Mouse (Mus musculus): ENCODE data around the gene Zranb3. TPM values are rescaled to one million over a fixed set of nuclear protein-coding genes. Genes with fewer than 3 reads are reported as not detected.

Zranb3 gene
- polyA plus RNA-seq, 1 experiment from 2014 or later: 13.5 TPM

DNA sequence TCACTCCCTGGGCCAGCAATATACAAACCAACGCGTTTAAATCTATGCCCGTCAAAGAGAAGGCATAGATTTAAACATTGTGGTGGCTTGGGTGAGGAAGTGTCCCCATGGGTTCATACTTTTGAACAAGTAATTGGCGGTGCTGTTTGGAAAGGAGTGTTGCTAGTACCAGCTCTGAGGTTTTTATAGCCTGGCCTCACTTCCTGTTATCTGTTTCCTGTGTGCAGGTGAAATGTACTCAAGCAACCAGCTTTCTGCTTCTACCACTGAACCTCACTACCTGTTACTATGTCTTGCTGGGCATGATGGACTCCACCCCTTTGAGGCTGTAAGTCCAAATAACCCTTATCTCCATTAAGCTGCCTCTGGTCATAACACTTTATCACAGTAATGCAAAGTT, 45.6 kb downstream of the Zranb3 start:
- no peak overlapping the region for H3K4me2 ChIP-seq (replicated peaks)
- no peak overlapping the region for H3K27ac ChIP-seq
- no peaks in the 10 kb centered on the region for H3K27me3 ChIP-seq
- no peaks in the 10 kb centered on the region for H3K9me3 ChIP-seq
- no peaks in the 10 kb centered on the region for H3K36me3 ChIP-seq
- H3K4me1 ChIP-seq: no peaks in the 10 kb centered on the region
- no peak for ATAC-seq (ENCODE audit: insufficient number of reproducible peaks, insufficient read depth, low FRiP score, low TSS enrichment)
- no peak overlapping the region for H3K4me3 ChIP-seq
- 90% methylated on average over 4 of the region's 4 CpGs for WGBS
- no peak overlapping the region for H3K9ac ChIP-seq

DNA sequence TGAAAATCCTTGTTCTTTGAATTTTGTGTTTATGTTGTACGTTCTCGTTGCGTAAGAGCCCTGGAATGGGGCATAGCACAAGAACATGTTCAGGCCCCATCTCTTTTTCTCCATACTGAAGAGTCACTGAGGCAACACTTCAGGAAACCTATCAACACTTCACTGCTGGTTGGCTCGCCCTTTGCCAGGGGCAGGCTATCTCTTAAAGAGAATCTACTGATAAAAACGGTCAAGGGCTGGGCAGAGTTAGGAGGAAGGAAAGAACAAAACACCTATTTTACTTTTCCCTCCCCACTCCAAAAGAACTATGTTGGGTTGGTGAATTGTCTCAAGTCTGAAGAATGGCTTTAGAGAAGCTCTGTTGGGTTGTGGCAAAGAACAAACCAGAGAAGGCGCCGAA, 55.9 kb downstream of the Zranb3 start:
- Histone ChIP-seq H3K4me1 (no peaks in the 10 kb centered on the region), H3K27ac (no peak overlapping the region), H3K9ac (no peak overlapping the region), H3K4me2 (replicated peaks) (no peak overlapping the region), H3K4me3 (no peak overlapping the region), H3K36me3 (no peaks in the 10 kb centered on the region), H3K27me3 (no peaks in the 10 kb centered on the region), H3K9me3 (no peaks in the 10 kb centered on the region)
- no peak for ATAC-seq (ENCODE audit: insufficient number of reproducible peaks, insufficient read depth, low FRiP score, low TSS enrichment)
- WGBS: 92% methylated on average over 7 of the region's 7 CpGs

DNA sequence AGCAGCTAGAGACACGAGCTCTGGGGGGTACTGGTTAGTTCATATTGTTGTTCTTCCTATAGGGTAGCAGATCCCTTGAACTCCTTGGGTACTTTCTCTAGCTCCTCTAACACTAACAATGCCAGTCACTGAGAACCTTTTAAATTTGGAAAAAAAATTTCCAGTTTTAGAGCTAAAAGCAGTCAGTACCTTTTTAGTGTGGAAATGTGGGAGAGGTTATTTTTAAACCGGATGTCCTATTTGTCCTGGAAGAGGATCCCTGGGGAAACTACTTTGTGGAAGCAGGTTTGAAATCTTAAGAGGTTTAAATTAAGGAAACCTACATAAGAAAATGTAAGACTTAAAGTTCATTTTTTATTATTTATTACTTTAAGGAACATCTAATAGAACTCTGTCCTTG, 56.4 kb downstream of the Zranb3 start:
- WGBS: 84% methylated on average over 2 of the region's 2 CpGs
- no peak overlapping the region for H3K4me3 ChIP-seq
- ATAC-seq (ENCODE audit: insufficient number of reproducible peaks, insufficient read depth, low FRiP score, low TSS enrichment): no peak

DNA sequence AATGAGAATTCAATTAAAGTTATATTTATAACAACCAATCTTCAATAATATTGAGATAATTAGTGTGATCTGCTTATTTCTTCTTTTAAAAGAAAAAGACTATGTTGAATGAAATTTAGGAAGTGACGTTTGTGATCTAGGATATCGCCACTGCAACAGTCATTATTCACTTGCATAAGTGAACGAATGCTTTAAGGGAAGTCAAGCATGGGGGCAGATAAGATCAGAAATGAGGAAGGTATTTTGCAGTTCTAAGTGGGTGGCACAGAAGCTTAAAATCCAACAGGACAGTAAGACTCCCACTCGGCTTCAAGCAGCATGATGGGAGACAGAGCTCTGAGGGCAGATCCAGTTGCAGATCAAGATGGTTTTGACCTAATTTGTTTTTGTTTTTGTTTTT, 58.7 kb downstream of the Zranb3 start:
- Histone ChIP-seq H3K27me3 (no peaks in the 10 kb centered on the region), H3K4me2 (replicated peaks) (no peak overlapping the region), H3K36me3 (no peaks in the 10 kb centered on the region), H3K4me3 (no peak overlapping the region), H3K27ac (no peak overlapping the region), H3K9ac (no peak overlapping the region), H3K4me1 (no peaks in the 10 kb centered on the region), H3K9me3 (no peaks in the 10 kb centered on the region)
- 92% methylated on average over 4 of the region's 4 CpGs for WGBS
- no peak for ATAC-seq (ENCODE audit: insufficient number of reproducible peaks, insufficient read depth, low FRiP score, low TSS enrichment)

More for the DNA sequence above, 56.4 kb downstream of the Zranb3 start:
- Histone ChIP-seq H3K27ac (no peak overlapping the region), H3K4me1 (no peaks in the 10 kb centered on the region), H3K27me3 (no peaks in the 10 kb centered on the region), H3K4me2 (replicated peaks) (no peak overlapping the region), H3K36me3 (no peaks in the 10 kb centered on the region), H3K9ac (no peak overlapping the region), H3K9me3 (no peaks in the 10 kb centered on the region)

DNA sequence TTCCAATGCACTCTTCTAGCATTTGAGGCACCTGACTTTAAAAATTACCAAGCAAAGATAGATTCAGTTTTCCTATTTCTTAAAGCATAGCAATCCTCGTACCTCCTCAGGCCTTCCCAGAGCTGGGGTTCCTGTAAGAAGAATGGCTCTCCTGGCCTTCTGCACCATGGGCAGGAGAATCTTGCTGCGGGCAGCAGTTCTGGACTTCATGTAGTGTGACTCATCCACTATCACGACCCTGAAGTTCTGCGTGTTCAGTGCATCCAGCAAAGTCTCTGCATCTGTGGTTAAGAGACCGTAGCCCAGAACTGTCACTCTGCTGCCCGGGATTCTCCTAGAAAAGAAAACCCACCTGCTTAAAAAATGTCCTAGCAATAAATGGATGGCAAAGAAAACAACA, 66.6 kb downstream of the Zranb3 start:
- Histone ChIP-seq H3K4me1 (no peaks in the 10 kb centered on the region), H3K9me3 (no peaks in the 10 kb centered on the region), H3K36me3 (no peaks in the 10 kb centered on the region), H3K4me3 (no peak overlapping the region), H3K27ac (no peak overlapping the region), H3K27me3 (no peaks in the 10 kb centered on the region), H3K9ac (no peak overlapping the region), H3K4me2 (replicated peaks) (no peak overlapping the region)
- WGBS: 89% methylated on average over 6 of the region's 6 CpGs
- ATAC-seq (ENCODE audit: insufficient number of reproducible peaks, insufficient read depth, low FRiP score, low TSS enrichment): no peak

DNA sequence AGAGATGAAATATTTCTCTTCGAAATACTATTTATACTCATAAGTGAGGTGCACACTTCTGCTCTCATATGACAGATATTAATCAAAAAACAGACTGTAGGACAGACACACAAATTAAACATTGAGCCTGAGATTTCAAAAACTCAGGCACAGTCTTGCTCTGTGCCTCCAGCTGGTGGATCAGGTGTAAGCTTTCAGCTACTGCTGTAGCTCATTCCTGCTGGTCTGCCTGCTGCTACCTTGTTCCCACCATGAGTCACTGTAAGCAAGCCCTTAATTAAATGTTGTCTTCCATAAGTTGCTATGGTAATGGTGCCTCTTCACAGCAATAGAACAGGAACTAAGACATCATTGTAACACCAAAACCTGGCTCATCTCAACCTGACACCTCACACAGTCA, 70.7 kb downstream of the Zranb3 start:
- Histone ChIP-seq H3K27me3 (no peaks in the 10 kb centered on the region), H3K9ac (no peak overlapping the region), H3K4me2 (replicated peaks) (no peak overlapping the region), H3K4me3 (no peak overlapping the region), H3K27ac (no peak overlapping the region), H3K36me3 (no peaks in the 10 kb centered on the region), H3K4me1 (no peaks in the 10 kb centered on the region), H3K9me3 (no peaks in the 10 kb centered on the region)
- no peak for ATAC-seq (ENCODE audit: insufficient number of reproducible peaks, insufficient read depth, low FRiP score, low TSS enrichment)
- WGBS: 85% methylated on average over 1 of the region's 1 CpGs

DNA sequence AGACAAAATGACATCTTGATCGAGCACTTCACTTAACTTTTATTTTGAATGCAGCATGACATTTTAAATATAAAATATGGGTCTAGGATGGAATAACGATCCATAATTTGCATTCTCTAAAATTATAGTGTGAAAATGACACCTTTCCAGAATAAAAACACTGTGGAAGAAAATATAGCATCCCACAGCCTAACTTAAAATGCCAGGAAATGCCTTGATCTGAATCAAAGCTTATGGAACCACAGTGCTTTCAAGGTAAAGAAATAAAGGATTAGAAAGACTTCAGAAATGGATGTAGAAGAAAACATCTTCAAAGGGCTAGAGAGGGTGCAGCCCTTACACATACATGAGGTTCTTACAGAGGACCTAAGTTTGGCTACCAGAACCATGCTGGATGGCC, 71.3 kb downstream of the Zranb3 start:
- H3K4me2 ChIP-seq (replicated peaks): no peak overlapping the region
- no peaks in the 10 kb centered on the region for H3K9me3 ChIP-seq
- no peaks in the 10 kb centered on the region for H3K27me3 ChIP-seq
- no peak overlapping the region for H3K4me3 ChIP-seq
- no peak for ATAC-seq (ENCODE audit: insufficient number of reproducible peaks, insufficient read depth, low FRiP score, low TSS enrichment)
- H3K36me3 ChIP-seq: no peaks in the 10 kb centered on the region
- no peaks in the 10 kb centered on the region for H3K4me1 ChIP-seq
- H3K27ac ChIP-seq: no peak overlapping the region
- no peak overlapping the region for H3K9ac ChIP-seq
- WGBS: 88% methylated on average over 2 of the region's 2 CpGs

DNA sequence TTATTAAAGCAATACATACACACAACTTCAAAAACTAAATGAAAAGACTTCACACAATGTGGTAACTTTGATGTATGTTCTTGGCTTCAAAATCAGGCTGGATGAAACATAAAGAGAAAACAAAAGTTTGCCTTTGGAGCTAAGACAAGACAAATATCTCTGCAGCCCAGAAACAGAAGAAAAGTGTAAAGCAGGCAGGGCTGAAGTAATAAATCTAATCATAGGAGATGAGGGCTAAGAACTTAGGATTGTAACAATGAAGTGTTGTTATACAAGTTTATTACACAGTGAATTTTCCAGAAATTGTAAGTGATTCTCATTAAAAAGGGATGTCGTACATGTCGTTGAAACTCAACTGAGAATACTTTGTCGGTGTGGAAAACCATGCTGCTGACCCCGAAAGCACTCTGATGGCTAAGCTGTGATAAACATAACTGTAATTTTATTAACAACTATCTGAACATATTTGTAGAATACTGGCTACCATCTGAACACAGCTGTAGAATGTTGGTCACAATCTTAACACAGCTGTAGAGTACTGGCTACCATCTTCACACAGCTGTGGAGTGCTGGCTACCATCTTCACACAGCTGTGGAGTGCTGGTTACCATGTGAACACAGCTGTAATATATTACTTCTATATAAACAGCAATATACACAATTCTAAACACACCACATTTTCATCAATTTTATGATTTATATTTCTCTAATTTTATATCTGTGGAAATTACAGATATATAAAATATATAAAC, 78.3 kb downstream of the Zranb3 start:
- Histone ChIP-seq H3K27ac (no peak overlapping the region), H3K9me3 (no peaks in the 10 kb centered on the region), H3K36me3 (no peaks in the 10 kb centered on the region), H3K4me1 (no peaks in the 10 kb centered on the region), H3K4me3 (no peak overlapping the region), H3K27me3 (no peaks in the 10 kb centered on the region), H3K4me2 (replicated peaks) (no peak overlapping the region), H3K9ac (no peak overlapping the region)
- 92% methylated on average over 4 of the region's 4 CpGs for WGBS
- no peak for ATAC-seq (ENCODE audit: insufficient number of reproducible peaks, insufficient read depth, low FRiP score, low TSS enrichment)

DNA sequence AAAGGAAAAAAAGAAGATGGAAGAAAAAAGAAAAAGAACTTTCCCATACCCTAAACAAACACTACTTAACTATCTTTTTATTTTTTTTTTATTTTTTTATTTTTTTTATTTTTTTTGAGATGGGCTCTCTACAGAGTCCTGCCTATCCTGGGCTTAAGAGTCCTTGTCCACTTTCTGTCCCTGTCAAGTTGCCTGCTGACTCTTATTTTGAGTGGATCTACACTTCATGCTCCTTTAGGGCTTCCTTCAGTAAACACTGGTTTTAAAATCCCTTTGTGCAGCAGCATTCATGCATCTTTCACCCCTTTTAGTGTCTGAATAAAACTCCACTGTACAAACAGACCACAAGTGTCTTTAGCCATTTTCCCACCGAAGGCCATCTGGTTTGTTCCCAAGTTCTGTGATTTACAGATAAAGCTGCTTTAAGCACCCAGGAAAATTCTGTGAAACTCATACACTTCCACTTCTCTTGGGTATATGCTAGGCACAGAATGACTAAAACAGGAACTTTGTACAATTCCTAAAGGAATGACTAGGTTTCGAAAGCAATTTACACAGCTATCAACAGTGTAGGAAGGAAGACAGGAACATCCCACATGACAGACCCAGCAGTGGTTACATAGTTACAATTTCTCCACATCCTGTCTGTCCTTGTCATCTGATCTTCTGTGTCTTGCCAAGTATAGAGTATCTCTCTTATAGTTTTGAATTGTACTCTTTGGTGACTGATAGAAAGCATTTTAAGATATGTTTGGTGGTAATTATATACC, 82.7 kb downstream of the Zranb3 start:
- Histone ChIP-seq H3K27ac (no peak overlapping the region), H3K4me2 (replicated peaks) (no peak overlapping the region), H3K36me3 (no peaks in the 10 kb centered on the region), H3K4me3 (no peak overlapping the region), H3K9ac (no peak overlapping the region), H3K4me1 (no peaks in the 10 kb centered on the region), H3K9me3 (no peaks in the 10 kb centered on the region), H3K27me3 (no peaks in the 10 kb centered on the region)
- WGBS: 76% methylated on average over 2 of the region's 2 CpGs
- ATAC-seq (ENCODE audit: insufficient number of reproducible peaks, insufficient read depth, low FRiP score, low TSS enrichment): no peak

DNA sequence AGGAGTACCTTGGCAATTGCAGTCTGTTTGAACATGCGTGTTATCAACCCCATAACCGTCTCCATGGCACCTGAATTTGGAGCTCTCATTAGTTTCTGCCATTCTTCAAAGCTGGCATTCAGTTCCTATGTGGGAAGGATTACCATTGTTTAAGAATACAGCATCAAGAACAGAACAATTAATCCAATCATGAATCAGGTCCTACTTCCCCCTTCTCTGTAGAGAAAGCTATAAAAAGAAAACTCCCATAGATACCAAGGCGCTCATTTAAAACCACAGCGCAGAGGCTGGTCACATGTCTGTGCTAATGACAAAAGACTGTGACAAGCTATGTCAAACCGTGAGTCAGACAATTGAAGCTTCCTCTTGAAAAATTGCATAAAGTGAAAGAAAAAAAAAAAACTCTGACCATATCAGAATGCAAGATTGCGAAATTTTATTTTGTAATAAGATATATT, 86.8 kb downstream of the Zranb3 start:
- Histone ChIP-seq H3K4me2 (replicated peaks) (no peak overlapping the region), H3K4me1 (no peaks in the 10 kb centered on the region), H3K27me3 (no peaks in the 10 kb centered on the region), H3K9me3 (no peaks in the 10 kb centered on the region), H3K36me3 (no peaks in the 10 kb centered on the region), H3K27ac (no peak overlapping the region), H3K9ac (no peak overlapping the region), H3K4me3 (no peak overlapping the region)
- no peak for ATAC-seq (ENCODE audit: insufficient number of reproducible peaks, insufficient read depth, low FRiP score, low TSS enrichment)
- 86% methylated on average over 6 of the region's 6 CpGs for WGBS

DNA sequence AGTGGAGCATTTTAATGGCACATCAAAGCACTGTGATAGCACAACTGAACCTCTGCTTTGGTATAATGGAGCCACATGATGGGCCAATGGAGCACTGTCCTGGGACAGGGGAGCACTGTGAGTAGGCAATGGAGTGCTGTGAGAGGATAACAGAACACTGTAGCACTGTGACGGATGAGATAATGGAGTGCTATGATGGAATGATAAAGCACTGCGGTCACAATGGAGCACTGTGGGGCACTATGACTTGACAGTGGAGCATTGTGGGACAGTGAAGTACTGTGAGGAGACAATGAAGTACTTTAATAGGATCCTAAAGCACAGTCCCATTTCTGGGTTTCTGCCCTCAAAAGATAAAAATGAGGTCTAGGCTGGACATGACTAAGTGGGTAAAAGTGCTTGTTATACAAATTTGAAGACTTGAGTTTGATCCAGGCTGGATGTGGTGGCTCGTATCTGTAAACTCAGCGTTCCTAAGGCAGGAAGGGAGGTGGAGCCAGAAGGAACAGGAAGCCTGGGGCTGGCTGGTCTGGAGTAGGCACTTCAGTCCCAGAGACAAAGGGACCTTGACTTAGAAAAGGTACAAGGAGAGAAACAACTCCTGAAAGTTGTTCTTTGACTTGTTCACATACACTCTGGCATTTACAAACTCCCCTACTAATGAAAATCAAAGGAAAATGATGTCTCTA, 89.0 kb downstream of the Zranb3 start:
- WGBS: 79% methylated on average over 4 of the region's 4 CpGs
- H3K4me3 ChIP-seq: no peak overlapping the region
- no peaks in the 10 kb centered on the region for H3K27me3 ChIP-seq
- no peaks in the 10 kb centered on the region for H3K9me3 ChIP-seq
- no peak overlapping the region for H3K9ac ChIP-seq
- H3K4me2 ChIP-seq (replicated peaks): no peak overlapping the region
- H3K36me3 ChIP-seq: no peaks in the 10 kb centered on the region
- no peak for ATAC-seq (ENCODE audit: insufficient number of reproducible peaks, insufficient read depth, low FRiP score, low TSS enrichment)
- no peak overlapping the region for H3K27ac ChIP-seq
- H3K4me1 ChIP-seq: no peaks in the 10 kb centered on the region

DNA sequence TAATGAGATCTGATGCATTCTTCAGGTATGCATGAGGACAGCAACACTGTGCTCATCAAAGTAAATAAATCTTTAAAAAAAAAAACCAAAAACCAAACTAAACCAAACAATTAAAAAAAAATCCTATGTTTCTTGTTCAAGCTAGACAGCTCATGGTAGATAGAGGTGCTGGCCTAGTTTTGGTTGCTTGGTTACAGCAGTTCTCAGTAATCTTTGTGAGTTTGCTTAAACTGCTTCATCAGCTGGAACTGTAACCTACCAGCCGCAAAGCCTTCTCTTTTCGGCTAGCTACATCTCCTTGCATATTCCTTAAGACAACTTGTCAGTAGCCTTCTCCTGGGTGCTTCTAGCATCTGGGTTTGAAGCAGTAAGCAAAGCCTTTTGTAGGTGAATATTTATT, 93.1 kb downstream of the Zranb3 start:
- no peaks in the 10 kb centered on the region for H3K9me3 ChIP-seq
- no peak overlapping the region for H3K4me2 ChIP-seq (replicated peaks)
- no peak overlapping the region for H3K27ac ChIP-seq
- H3K27me3 ChIP-seq: no peaks in the 10 kb centered on the region
- H3K36me3 ChIP-seq: no peaks in the 10 kb centered on the region
- no peaks in the 10 kb centered on the region for H3K4me1 ChIP-seq
- no peak overlapping the region for H3K9ac ChIP-seq
- WGBS: 94% methylated on average over 2 of the region's 2 CpGs
- no peak for ATAC-seq (ENCODE audit: insufficient number of reproducible peaks, insufficient read depth, low FRiP score, low TSS enrichment)
- no peak overlapping the region for H3K4me3 ChIP-seq

Data from embryonic facial prominence, embryonic 12.5 days (tissue).